Mouse (Mus musculus) stomach, embryonic 15.5 days (tissue): ENCODE measurements around the gene Gnai2. TPM values are rescaled to one million over a fixed set of nuclear protein-coding genes. Genes with fewer than 3 reads are reported as not detected.

Experiments used
- ATAC-seq: fragments of 200-750 bp; cut with Nextera tagmentation; 2 replicates; pipeline ENCODE4 v1.8.0; 2017; ENCODE audit warnings: low read depth, moderate number of reproducible peaks, moderate TSS enrichment; ENCODE audit not compliant: insufficient read depth, low FRiP score
- H3K27ac ChIP-seq: fragments of 300-500 bp; sonication (generic); 2 replicates; pipeline ENCODE4 v1.5.1; 2015; ENCODE audit warnings: mild to moderate bottlenecking, inconsistent platforms
- H3K27me3 ChIP-seq: fragments of 300-500 bp; sonication (generic); replicated peaks from 2 replicates; pipeline ENCODE4 v1.6.1; 2015; ENCODE audit warnings: inconsistent platforms
- H3K36me3 ChIP-seq: fragments of 300-500 bp; sonication (generic); 2 replicates; pipeline ENCODE4 v1.6.1; 2015; ENCODE audit warnings: inconsistent platforms
- H3K4me1 ChIP-seq: fragments of 300-500 bp; sonication (generic); 2 replicates; pipeline ENCODE4 v1.6.1; 2015; ENCODE audit warnings: inconsistent platforms
- H3K4me2 ChIP-seq: fragments of 300-500 bp; sonication (generic); 2 replicates; pipeline ENCODE4 v1.6.1; 2015; ENCODE audit warnings: mild to moderate bottlenecking, inconsistent platforms
- H3K4me3 ChIP-seq: fragments of 300-500 bp; sonication (generic); replicated peaks from 2 replicates; pipeline ENCODE4 v1.5.1; 2015; ENCODE audit warnings: inconsistent platforms
- H3K9ac ChIP-seq: fragments of 300-500 bp; sonication (generic); 2 replicates; pipeline ENCODE4 v1.6.1; 2015; ENCODE audit warnings: inconsistent platforms
- H3K9me3 ChIP-seq: fragments of 300-500 bp; sonication (generic); 2 replicates; pipeline ENCODE4 v1.6.1; 2016; ENCODE audit warnings: inconsistent platforms
- WGBS: fragments of 180-500 bp; shearing (Covaris S2); methylation state at CpG from one replicate; pipeline ENCODE4 v1.1.7; 2015; 5-methylcytosine and 5-hydroxymethylcytosine counted together
- polyA plus RNA-seq: library from polyadenylated mRNA; unstranded; fragments of >200 nt; fragmentation: Nextera tagmentation; extraction: Ambion mirVana; gene quantifications from 2 replicates; pipeline ENCODE4 v1.2.1, GENCODE M21; 2015

The Gnai2 gene
- polyA plus RNA-seq, 1 experiment from 2014 or later: 371 TPM

DNA sequence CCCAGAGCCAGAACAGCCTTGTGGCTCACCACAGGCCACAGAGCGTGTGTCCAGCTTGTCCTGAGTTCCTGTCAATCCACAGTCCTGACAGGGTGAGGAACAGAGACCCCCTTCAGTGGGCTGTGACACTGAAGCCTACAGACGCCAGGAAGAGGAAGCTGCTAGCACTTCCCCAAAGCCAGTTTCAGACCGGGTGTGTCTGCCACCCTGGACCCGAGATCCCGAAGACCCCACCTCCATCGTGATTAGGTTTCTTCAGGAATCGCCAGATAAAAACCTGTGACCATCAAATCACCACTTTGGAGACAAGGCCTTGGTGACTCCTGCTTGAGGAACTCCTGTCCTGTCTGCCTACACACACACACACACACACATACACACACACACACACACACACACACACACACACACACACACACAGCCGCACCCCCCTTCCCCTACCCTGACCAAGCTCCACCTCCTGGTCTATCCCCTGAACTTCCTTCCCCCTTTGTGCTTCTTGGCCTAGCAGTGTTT lies 5.1 kb upstream of the Gnai2 start:
- Histone ChIP-seq H3K27me3 (no peaks in the 10 kb centered on the region), H3K4me1 (peaks cover 15% of the 10 kb centered on the region; the same call in 1 of the 2 replicates), H3K9ac (no peak overlapping the region), H3K9me3 (no peaks in the 10 kb centered on the region), H3K27ac (no peak overlapping the region), H3K36me3 (no peaks in the 10 kb centered on the region), H3K4me3 (no peak overlapping the region), H3K4me2 (no peak overlapping the region)
- WGBS: 36% methylated on average over 7 of the region's 8 CpGs
- no peak for ATAC-seq

DNA sequence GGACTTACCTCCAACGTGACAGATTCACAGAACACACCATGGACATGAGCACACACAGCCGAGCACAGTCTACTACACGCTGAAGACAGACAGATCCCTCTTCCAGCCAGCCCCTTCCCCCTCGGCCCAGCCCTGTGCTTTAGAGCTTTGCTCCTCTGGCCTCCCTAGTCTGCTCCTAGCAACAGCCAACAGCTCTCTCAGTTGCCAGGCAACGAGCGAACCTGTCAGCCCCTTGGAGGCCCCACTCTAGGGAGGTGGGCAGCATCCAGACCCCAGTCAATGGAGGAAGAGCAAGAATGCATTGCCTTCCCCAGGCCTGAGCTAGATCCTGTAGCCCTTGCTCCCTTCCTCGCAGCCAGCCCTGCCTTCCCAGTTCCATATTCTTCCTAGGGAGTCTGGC lies 1.9 kb upstream of the Gnai2 start:
- ATAC-seq: no peak
- Histone ChIP-seq H3K4me3 (no peak overlapping the region), H3K9ac (no peak overlapping the region), H3K27me3 (no peaks in the 10 kb centered on the region), H3K27ac (0 out of 2 replicates have a peak overlapping the region, but pooled peaks have one; percentile 35), H3K36me3 (no peaks in the 10 kb centered on the region), H3K4me1 (peaks cover 18% of the 10 kb centered on the region), H3K4me2 (no peak overlapping the region), H3K9me3 (no peaks in the 10 kb centered on the region)
- 25% methylated on average over 7 of the region's 7 CpGs for WGBS

DNA sequence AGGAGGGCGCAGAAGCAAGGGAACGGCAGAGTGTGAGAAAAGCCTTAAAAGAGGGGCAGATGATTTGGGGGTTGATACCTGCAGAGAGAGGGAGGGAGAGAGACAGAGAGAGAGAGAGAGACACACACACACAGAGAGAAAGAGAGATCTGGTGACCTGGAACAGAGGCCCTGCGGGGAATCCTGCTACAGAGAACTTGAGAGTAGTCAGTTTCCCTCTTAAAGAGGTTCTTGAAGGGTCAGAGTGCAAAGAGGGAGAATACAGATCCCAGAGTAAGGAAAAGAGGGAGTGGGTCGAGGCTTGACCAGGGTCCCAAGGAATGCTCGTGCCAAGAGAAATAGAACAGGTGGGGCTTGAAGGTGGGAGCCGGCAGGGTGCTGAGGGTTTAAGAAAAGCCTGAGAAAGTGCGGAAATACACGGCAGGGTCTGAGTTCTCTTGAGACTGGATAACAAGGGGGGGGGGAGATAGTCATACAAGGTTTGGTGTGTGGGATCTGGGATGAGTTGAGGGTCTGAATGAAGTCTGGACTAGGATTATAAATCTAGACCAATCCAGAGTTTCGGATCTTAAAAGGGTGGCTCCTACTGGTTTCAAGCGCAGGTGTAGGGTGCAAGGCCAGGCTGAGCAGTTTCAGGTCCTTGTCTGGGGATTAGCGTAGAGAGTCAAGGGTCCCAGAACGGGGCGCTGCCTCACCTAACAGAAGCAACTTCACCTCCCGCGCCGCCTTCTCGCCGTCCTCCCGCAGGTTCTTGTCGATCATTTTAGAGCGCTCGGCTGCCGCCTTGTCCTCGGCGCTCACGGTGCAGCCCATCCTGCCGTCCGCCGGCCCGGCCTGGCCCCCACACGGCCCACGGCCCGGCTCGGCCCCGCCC lies 525 bp downstream of the Gnai2 start:
- peak overlapping the region; percentile 86 for H3K4me3 ChIP-seq
- H3K36me3 ChIP-seq: 0 out of 2 replicates have a peak, but pooled peaks cover 3% of the 10 kb centered on the region
- no peak for ATAC-seq
- H3K9me3 ChIP-seq: no peaks in the 10 kb centered on the region
- peak overlapping the region; percentile 88 for H3K27ac ChIP-seq
- H3K9ac ChIP-seq: peak overlapping the region; percentile 97
- H3K27me3 ChIP-seq: no peaks in the 10 kb centered on the region
- H3K4me1 ChIP-seq: peaks cover 42% of the 10 kb centered on the region
- peak overlapping the region; percentile 96 for H3K4me2 ChIP-seq
- under 1% methylated on average over 35 of the region's 35 CpGs for WGBS

DNA sequence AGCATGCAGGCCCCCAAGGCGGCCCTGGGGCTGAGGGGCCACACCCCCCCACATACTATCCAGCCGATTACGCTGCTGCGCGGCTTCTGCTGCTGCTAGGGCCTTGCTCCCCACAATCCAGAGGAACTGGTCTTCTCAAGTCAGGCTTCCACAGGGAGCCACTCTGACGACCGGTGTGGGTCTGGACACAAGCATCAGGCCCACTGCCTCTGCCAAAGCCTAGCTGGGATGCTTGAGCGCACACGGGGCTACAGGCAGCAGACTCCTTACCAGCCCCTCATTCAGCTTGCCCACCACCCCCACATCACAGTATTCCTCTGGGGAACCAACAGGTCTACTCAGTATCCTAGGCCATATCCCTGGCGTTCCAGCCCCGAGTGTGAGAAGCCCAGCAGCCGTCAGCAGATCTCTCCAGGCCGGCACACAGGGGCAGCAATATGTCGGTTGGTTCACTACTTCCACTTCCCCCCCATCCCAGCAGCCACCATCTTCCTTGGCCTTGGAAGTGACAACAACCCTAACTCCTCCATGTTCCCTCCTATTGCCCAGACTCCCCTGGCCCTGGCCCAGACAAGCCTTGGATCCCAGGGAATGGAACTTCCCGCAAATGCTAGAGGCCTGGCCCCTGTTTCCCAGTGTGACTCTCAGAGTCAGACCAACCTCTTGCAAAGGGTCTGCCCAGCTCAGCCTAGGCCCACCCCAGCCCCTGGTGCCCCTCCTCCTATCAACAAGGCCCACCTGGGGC lies 1.3 kb downstream of the Gnai2 start:
- Histone ChIP-seq H3K4me3 (peak overlapping the region; percentile 86), H3K4me2 (peak overlapping the region; percentile 96), H3K27me3 (no peaks in the 10 kb centered on the region), H3K36me3 (0 out of 2 replicates have a peak, but pooled peaks cover 3% of the 10 kb centered on the region), H3K4me1 (peaks cover 50% of the 10 kb centered on the region), H3K9ac (peak overlapping the region; percentile 97), H3K9me3 (no peaks in the 10 kb centered on the region), H3K27ac (peak overlapping the region; percentile 88)
- WGBS: under 1% methylated on average over 15 of the region's 15 CpGs
- ATAC-seq: no peak

DNA sequence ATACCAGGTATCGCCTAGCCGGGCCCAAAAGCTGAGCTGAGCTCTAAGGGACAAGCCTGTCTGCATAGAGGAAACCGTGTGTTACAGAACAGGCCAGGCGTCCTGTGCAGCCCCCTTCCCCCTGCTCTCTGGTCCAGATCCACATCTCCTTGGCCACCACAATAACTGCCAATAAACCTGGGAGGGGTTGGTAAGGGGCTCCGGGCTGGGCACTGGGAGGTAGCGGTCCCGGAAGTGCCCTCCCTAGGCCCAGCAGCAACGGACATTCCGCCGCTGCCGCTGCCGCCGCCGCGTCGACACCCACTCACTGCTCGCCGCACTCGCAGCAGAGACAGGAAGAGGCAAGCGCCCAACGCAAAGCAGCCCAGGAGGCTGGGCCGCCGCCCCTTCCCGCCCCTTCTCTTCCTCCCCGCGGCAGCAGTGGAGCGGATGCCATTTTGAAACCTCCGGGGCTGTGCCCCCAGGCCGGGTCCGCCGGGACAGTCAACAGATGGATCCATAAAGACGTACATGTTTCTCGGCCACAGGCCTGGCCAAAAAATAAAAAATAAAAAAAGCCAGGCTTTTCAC lies 2.0 kb downstream of the Gnai2 start:
- H3K36me3 ChIP-seq: 0 out of 2 replicates have a peak, but pooled peaks cover 3% of the 10 kb centered on the region
- peak overlapping the region; percentile 86 for H3K4me3 ChIP-seq
- peak overlapping the region; percentile 96 for H3K4me2 ChIP-seq
- H3K27me3 ChIP-seq: no peaks in the 10 kb centered on the region
- no peaks in the 10 kb centered on the region for H3K9me3 ChIP-seq
- peaks cover 57% of the 10 kb centered on the region for H3K4me1 ChIP-seq
- H3K27ac ChIP-seq: peak overlapping the region; percentile 88
- 2% methylated on average over 33 of the region's 33 CpGs for WGBS
- H3K9ac ChIP-seq: peak overlapping the region; percentile 97
- ATAC-seq: peak; percentile 28; the same call in 1 of the 2 replicates

DNA sequence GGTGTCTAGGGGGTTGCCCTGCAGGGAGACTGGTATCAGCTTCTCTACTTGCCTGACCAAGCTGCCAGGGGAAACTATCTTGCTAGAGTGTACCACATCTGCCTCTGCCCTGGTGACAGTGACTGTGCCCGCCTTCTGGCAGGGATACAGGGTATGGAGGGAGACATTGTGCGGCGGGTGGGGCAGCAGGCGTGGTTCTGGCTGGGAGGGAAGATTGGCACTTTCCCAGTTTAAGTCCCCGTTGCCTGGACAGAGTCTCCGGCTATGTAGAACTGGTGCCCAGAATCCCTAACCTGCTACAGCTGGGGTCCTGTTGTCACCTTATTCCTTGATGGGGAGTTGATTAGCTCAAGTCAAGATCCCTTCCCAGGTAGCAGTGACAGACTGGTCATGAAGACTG lies 2.7 kb downstream of the Gnai2 start:
- Histone ChIP-seq H3K4me3 (peak overlapping the region; percentile 86), H3K27ac (peak overlapping the region; percentile 88), H3K36me3 (0 out of 2 replicates have a peak, but pooled peaks cover 3% of the 10 kb centered on the region), H3K9me3 (no peaks in the 10 kb centered on the region), H3K9ac (peak overlapping the region; percentile 97; the same call in 1 of the 2 replicates), H3K4me1 (peaks cover 64% of the 10 kb centered on the region), H3K27me3 (no peaks in the 10 kb centered on the region), H3K4me2 (peak overlapping the region; percentile 96)
- ATAC-seq: no peak
- WGBS: 51% methylated on average over 6 of the region's 6 CpGs

DNA sequence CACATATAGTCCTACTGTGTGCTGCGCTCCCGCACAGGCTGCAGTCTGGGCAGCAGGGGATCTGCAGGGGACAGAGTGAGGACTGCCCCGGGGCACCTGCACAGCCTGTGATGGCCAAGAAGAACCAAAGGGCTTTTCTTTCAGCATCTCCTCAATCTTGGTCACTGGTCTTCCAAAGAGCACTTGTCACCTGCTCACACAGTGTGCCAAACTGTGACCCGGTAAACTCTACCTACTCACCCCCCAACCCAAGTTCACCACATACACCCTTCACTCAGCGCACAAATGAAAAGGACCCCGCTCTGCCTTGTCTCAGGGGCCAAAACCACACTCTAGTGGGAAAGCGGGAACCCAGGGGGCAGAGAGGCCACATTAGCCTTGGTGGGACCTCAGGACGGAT lies 3.3 kb downstream of the Gnai2 start:
- peaks cover 70% of the 10 kb centered on the region for H3K4me1 ChIP-seq
- no peaks in the 10 kb centered on the region for H3K27me3 ChIP-seq
- H3K9me3 ChIP-seq: no peaks in the 10 kb centered on the region
- peak overlapping the region; percentile 69; the same call in 1 of the 2 replicates for H3K27ac ChIP-seq
- 89% methylated on average over 8 of the region's 8 CpGs for WGBS
- 0 out of 2 replicates have a peak, but pooled peaks cover 3% of the 10 kb centered on the region for H3K36me3 ChIP-seq
- peak overlapping the region; percentile 86; the same call in 1 of the 2 replicates for H3K4me3 ChIP-seq
- peak overlapping the region; percentile 96; the same call in 1 of the 2 replicates for H3K4me2 ChIP-seq
- ATAC-seq: no peak
- no peak overlapping the region for H3K9ac ChIP-seq

DNA sequence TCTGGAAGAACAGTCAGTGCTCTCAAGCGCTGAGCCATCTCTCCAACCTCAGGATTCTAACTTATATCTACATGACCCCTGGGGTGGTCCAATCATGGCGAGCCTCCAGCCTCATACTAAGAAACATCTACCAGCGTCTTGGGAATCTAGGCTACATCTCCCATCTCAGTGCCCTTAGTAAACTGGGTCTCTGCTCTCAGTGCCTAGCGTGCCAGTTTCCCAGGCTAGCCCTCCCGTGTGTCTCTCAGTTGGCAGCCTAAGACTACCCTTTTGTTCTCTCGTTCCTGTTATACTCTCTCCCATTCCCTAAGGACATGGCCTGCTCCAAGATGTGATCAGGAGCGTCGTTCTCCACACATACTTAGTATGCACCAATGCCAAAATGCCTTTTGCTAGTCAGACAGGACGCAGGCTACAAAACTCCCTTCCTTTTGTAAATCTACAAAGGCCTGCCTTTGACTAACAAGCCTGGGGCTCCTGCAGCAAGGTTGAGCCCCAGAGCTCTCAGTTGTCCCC lies 3.8 kb downstream of the Gnai2 start:
- 72% methylated on average over 9 of the region's 9 CpGs for WGBS
- Histone ChIP-seq H3K9me3 (no peaks in the 10 kb centered on the region), H3K36me3 (0 out of 2 replicates have a peak, but pooled peaks cover 3% of the 10 kb centered on the region), H3K27ac (peak overlapping the region; percentile 69; the same call in 1 of the 2 replicates), H3K9ac (no peak overlapping the region), H3K4me2 (peak overlapping the region; percentile 96; the same call in 1 of the 2 replicates), H3K4me1 (peaks cover 75% of the 10 kb centered on the region), H3K27me3 (no peaks in the 10 kb centered on the region), H3K4me3 (no peak overlapping the region)
- ATAC-seq: no peak

DNA sequence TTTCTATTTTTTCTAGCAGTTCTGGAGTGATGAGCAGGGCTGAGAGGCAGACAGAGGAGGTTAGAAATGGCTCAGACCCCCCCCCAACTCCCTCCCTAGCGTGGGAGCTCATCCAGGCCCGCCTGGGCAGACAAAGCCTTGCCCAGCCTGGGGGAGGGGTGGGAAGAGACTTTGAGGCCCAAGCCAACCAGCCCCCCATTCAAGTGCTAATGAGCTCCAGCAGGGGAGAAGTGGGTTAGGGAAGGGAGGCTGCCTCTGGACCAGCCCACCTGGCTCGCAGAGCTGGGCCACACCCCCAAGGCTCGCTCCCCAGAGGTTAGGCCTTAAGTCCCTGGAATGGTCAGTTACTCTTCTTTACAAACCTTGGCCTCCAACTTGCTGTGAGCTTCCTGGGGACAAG lies 4.6 kb downstream of the Gnai2 start:
- 0 out of 2 replicates have a peak overlapping the region, but pooled peaks have one; percentile 25 for H3K9ac ChIP-seq
- no peaks in the 10 kb centered on the region for H3K9me3 ChIP-seq
- 8% methylated on average over 4 of the region's 4 CpGs for WGBS
- H3K4me1 ChIP-seq: peaks cover 72% of the 10 kb centered on the region
- H3K27ac ChIP-seq: peak overlapping the region; percentile 69
- H3K4me2 ChIP-seq: peak overlapping the region; percentile 11
- H3K27me3 ChIP-seq: no peaks in the 10 kb centered on the region
- ATAC-seq: no peak
- H3K4me3 ChIP-seq: no peak overlapping the region
- 0 out of 2 replicates have a peak, but pooled peaks cover 4% of the 10 kb centered on the region for H3K36me3 ChIP-seq

DNA sequence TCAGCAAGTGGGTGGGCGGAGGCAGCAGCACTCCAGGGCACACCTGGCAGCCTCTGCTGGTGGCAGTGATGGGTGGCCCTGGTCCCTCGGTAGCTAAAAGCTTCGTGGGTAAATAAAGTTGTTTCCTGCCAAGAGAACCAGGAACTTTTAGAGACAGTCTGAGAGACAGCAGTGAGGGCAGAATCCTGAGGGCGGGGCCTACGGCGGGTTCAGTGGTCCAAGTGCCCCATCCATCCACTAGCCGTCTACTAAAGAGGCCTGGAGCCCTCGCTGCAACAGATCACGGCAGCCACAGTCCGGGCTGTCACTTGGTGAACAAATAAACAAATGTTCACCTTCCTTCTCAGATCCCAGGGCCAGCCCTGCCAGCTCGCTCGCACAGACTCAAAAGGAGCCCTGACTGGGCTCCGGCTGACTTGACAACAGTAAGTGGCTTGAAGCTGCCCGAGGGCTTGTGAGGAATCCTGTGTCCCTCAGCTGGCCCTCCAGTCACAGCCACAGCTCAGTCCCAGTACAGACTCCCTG lies 5.2 kb downstream of the Gnai2 start:
- 26% methylated on average over 14 of the region's 14 CpGs for WGBS
- H3K27ac ChIP-seq: peak overlapping the region; percentile 69
- peak overlapping the region; percentile 11 for H3K4me2 ChIP-seq
- H3K27me3 ChIP-seq: no peaks in the 10 kb centered on the region
- no peak overlapping the region for H3K4me3 ChIP-seq
- no peak overlapping the region for H3K9ac ChIP-seq
- ATAC-seq: no peak
- H3K9me3 ChIP-seq: no peaks in the 10 kb centered on the region
- 0 out of 2 replicates have a peak, but pooled peaks cover 9% of the 10 kb centered on the region for H3K36me3 ChIP-seq
- H3K4me1 ChIP-seq: peaks cover 77% of the 10 kb centered on the region

DNA sequence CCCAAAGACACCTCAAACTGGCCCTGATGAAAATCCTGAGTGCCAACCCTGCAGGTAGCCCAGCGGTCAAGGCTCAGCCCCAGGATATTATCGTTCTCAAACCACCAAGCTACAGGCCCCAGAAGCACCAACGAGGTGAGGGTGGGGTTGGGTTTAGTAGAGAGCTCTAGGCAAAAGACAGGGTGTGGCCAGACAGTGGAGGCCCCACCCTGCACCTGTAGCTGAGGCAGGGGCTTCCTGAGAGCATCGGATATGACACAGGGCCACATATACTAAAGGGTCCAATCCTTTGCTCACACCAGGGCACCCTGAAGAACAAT lies 5.8 kb downstream of the Gnai2 start:
- H3K9ac ChIP-seq: no peak overlapping the region
- H3K4me1 ChIP-seq: peaks cover 83% of the 10 kb centered on the region
- no peak for ATAC-seq

More for the DNA sequence above, 5.8 kb downstream of the Gnai2 start:
- Histone ChIP-seq H3K27ac (peak overlapping the region; percentile 69), H3K36me3 (0 out of 2 replicates have a peak, but pooled peaks cover 9% of the 10 kb centered on the region), H3K9me3 (no peaks in the 10 kb centered on the region), H3K27me3 (no peaks in the 10 kb centered on the region), H3K4me3 (0 out of 2 replicates have a peak overlapping the region, but pooled peaks have one; percentile 8), H3K4me2 (peak overlapping the region; percentile 31; the same call in 1 of the 2 replicates)
- WGBS: 34% methylated on average over 4 of the region's 4 CpGs
